Mouse (Mus musculus) heart, postnatal 0 days (tissue): ENCODE measurements at regions not wholly inside any gene's neighbourhood (a gene's known extent, or its start where the extent isn't known, plus 50 kb on each side); places are given as distances from the start of the nearest gene placed in this dataset.

ENCODE experiments used
- CTCF ChIP-seq: IDR thresholded peaks from 2 replicates; pipeline ENCODE4 v1.5.1; 2016; ENCODE audit warnings: antibody characterized with exemption, control low read depth, low read depth
- EP300 ChIP-seq: IDR thresholded peaks from 2 replicates; pipeline ENCODE4 v1.6.1; 2016; ENCODE audit warnings: antibody characterized with exemption, low read depth

GRCm38 (mm10) chr13:83114401-83114800 is 389.4 kb upstream of the Mef2c start:
- TF ChIP-seq CTCF (no peak), EP300 (no peak)
